Mouse (Mus musculus): ENCODE measurements around the gene Syna. TPM values are rescaled to one million over a fixed set of nuclear protein-coding genes. Genes with fewer than 3 reads are reported as not detected.

Gene Syna
- polyA plus RNA-seq, 1 experiment from 2014 or later, result 0.06 TPM

GRCm38 (mm10) chr5:134582221-134582907 lies 22.4 kb upstream of the Syna start:
- Histone ChIP-seq H3K27ac (peak overlapping the region; percentile 74), H3K4me3 (peak overlapping the region; percentile 99), H3K36me3 (no peaks in the 10 kb centered on the region), H3K4me1 (replicated peaks) (peaks cover 10% of the 10 kb centered on the region), H3K4me2 (peak overlapping the region; percentile 73), H3K9ac (peak overlapping the region; percentile 95), H3K27me3 (no peaks in the 10 kb centered on the region), H3K9me3 (replicated peaks) (no peaks in the 10 kb centered on the region)
- peak; percentile 95 for ATAC-seq (replicated peaks; ENCODE audit: insufficient number of reproducible peaks, insufficient read depth, low FRiP score, low read depth)
- 8% methylated on average over 30 of the region's 30 CpGs for whole genome bisulfite sequencing

- Histone ChIP-seq H3K4me1 (replicated peaks) (peaks cover 10% of the 10 kb centered on the region), H3K27me3 (no peaks in the 10 kb centered on the region), H3K4me3 (no peak within 1 kb of the TSS), H3K4me2 (no peak within 1 kb of the TSS), H3K36me3 (no peaks in the 10 kb centered on the region), H3K27ac (no peak within 1 kb of the TSS), H3K9ac (no peak within 1 kb of the TSS), H3K9me3 (replicated peaks) (no peaks in the 10 kb centered on the region)
- ATAC-seq (replicated peaks; ENCODE audit: insufficient number of reproducible peaks, insufficient read depth, low FRiP score, low read depth), result no peak
- WGBS, result 76% methylated on average over 5 of the region's 5 CpGs
Observed at GRCm38 (mm10) chr5:134581146-134581545, 21.2 kb upstream of the Syna start, which contains the start of gene Rfc2. Gene Rfc2 (plus strand): TSS chr5:134581366.

GRCm38 (mm10) chr5:134579135-134579534 lies 19.2 kb upstream of the Syna start:
- no peak overlapping the region for H3K9ac ChIP-seq
- H3K9me3 ChIP-seq (replicated peaks), result no peaks in the 10 kb centered on the region
- WGBS, result 69% methylated on average over 3 of the region's 3 CpGs
- peaks cover 10% of the 10 kb centered on the region for H3K4me1 ChIP-seq (replicated peaks)
- no peaks in the 10 kb centered on the region for H3K36me3 ChIP-seq
- H3K27ac ChIP-seq, result no peak overlapping the region
- H3K4me2 ChIP-seq, result no peak overlapping the region
- no peak for ATAC-seq (replicated peaks; ENCODE audit: insufficient number of reproducible peaks, insufficient read depth, low FRiP score, low read depth)
- H3K27me3 ChIP-seq, result no peaks in the 10 kb centered on the region
- H3K4me3 ChIP-seq, result no peak overlapping the region

GRCm38 (mm10) chr5:134577534-134577933 lies 17.6 kb upstream of the Syna start:
- Histone ChIP-seq H3K4me1 (replicated peaks) (peaks cover 4% of the 10 kb centered on the region), H3K9ac (no peak overlapping the region), H3K27ac (no peak overlapping the region), H3K27me3 (no peaks in the 10 kb centered on the region), H3K36me3 (no peaks in the 10 kb centered on the region), H3K4me2 (no peak overlapping the region), H3K9me3 (replicated peaks) (no peaks in the 10 kb centered on the region), H3K4me3 (no peak overlapping the region)
- WGBS, result 73% methylated on average over 7 of the region's 7 CpGs
- ATAC-seq (replicated peaks; ENCODE audit: insufficient number of reproducible peaks, insufficient read depth, low FRiP score, low read depth), result no peak

- WGBS, result 74% methylated on average over 14 of the region's 14 CpGs
- no peaks in the 10 kb centered on the region for H3K36me3 ChIP-seq
- no peaks in the 10 kb centered on the region for H3K27me3 ChIP-seq
Observed at GRCm38 (mm10) chr5:134576517-134577220, 16.7 kb upstream of the Syna start.

GRCm38 (mm10) chr5:134575833-134576232 lies 15.9 kb upstream of the Syna start:
- Histone ChIP-seq H3K9me3 (replicated peaks) (no peaks in the 10 kb centered on the region), H3K4me1 (replicated peaks) (peaks cover 12% of the 10 kb centered on the region), H3K36me3 (no peaks in the 10 kb centered on the region), H3K4me2 (no peak overlapping the region), H3K4me3 (no peak overlapping the region), H3K9ac (no peak overlapping the region), H3K27me3 (no peaks in the 10 kb centered on the region), H3K27ac (no peak overlapping the region)
- WGBS, result 91% methylated on average over 5 of the region's 5 CpGs
- ATAC-seq (replicated peaks; ENCODE audit: insufficient number of reproducible peaks, insufficient read depth, low FRiP score, low read depth), result no peak

More at GRCm38 (mm10) chr5:134576517-134577220, 16.7 kb upstream of the Syna start:
- no peak overlapping the region for H3K9ac ChIP-seq
- no peak overlapping the region for H3K4me3 ChIP-seq
- no peak for ATAC-seq (replicated peaks; ENCODE audit: insufficient number of reproducible peaks, insufficient read depth, low FRiP score, low read depth)
- peaks cover 9% of the 10 kb centered on the region for H3K4me1 ChIP-seq (replicated peaks)
- H3K4me2 ChIP-seq, result no peak overlapping the region
- no peak overlapping the region for H3K27ac ChIP-seq
- no peaks in the 10 kb centered on the region for H3K9me3 ChIP-seq (replicated peaks)

- Histone ChIP-seq H3K36me3 (no peaks in the 10 kb centered on the region), H3K9ac (peak overlapping the region; percentile 60)
- no peak for ATAC-seq (replicated peaks; ENCODE audit: insufficient number of reproducible peaks, insufficient read depth, low FRiP score, low read depth)
Observed at GRCm38 (mm10) chr5:134572508-134573214, 12.7 kb upstream of the Syna start.

GRCm38 (mm10) chr5:134571730-134572507 lies 11.9 kb upstream of the Syna start:
- Histone ChIP-seq H3K9me3 (replicated peaks) (no peaks in the 10 kb centered on the region), H3K4me1 (replicated peaks) (peaks cover 17% of the 10 kb centered on the region), H3K27ac (peak overlapping the region; percentile 85), H3K9ac (peak overlapping the region; percentile 60), H3K4me3 (peak overlapping the region; percentile 62), H3K27me3 (no peaks in the 10 kb centered on the region), H3K36me3 (no peaks in the 10 kb centered on the region), H3K4me2 (peak overlapping the region; percentile 85)
- peak; percentile 54 for ATAC-seq (replicated peaks; ENCODE audit: insufficient number of reproducible peaks, insufficient read depth, low FRiP score, low read depth)
- WGBS, result 2% methylated on average over 23 of the region's 23 CpGs

More at GRCm38 (mm10) chr5:134572508-134573214, 12.7 kb upstream of the Syna start:
- H3K4me3 ChIP-seq, result peak overlapping the region; percentile 62
- peak overlapping the region; percentile 85 for H3K27ac ChIP-seq
- H3K27me3 ChIP-seq, result no peaks in the 10 kb centered on the region
- no peaks in the 10 kb centered on the region for H3K9me3 ChIP-seq (replicated peaks)
- peak overlapping the region; percentile 85 for H3K4me2 ChIP-seq
- H3K4me1 ChIP-seq (replicated peaks), result peaks cover 17% of the 10 kb centered on the region
- 33% methylated on average over 10 of the region's 10 CpGs for WGBS

GRCm38 (mm10) chr5:134568964-134569491 lies 9.1 kb upstream of the Syna start:
- WGBS, result 51% methylated on average over 8 of the region's 8 CpGs

GRCm38 (mm10) chr5:134568030-134568429 lies 8.1 kb upstream of the Syna start:
- no peak overlapping the region for H3K4me3 ChIP-seq
- WGBS, result 67% methylated on average over 3 of the region's 3 CpGs

More at GRCm38 (mm10) chr5:134568964-134569491, 9.1 kb upstream of the Syna start:
- Histone ChIP-seq H3K4me1 (replicated peaks) (peaks cover 17% of the 10 kb centered on the region), H3K4me2 (no peak overlapping the region), H3K4me3 (no peak overlapping the region), H3K27ac (peak overlapping the region; percentile 55), H3K27me3 (no peaks in the 10 kb centered on the region), H3K9me3 (replicated peaks) (no peaks in the 10 kb centered on the region), H3K9ac (no peak overlapping the region), H3K36me3 (no peaks in the 10 kb centered on the region)
- ATAC-seq (replicated peaks; ENCODE audit: insufficient number of reproducible peaks, insufficient read depth, low FRiP score, low read depth), result no peak

More at GRCm38 (mm10) chr5:134568030-134568429, 8.1 kb upstream of the Syna start:
- H3K36me3 ChIP-seq, result no peaks in the 10 kb centered on the region
- H3K27me3 ChIP-seq, result no peaks in the 10 kb centered on the region
- no peak overlapping the region for H3K4me2 ChIP-seq
- H3K4me1 ChIP-seq (replicated peaks), result peaks cover 17% of the 10 kb centered on the region
- no peak overlapping the region for H3K9ac ChIP-seq
- H3K27ac ChIP-seq, result peak overlapping the region; percentile 55; the same call in 1 of the 2 replicates
- no peaks in the 10 kb centered on the region for H3K9me3 ChIP-seq (replicated peaks)
- no peak for ATAC-seq (replicated peaks; ENCODE audit: insufficient number of reproducible peaks, insufficient read depth, low FRiP score, low read depth)
